Mouse (Mus musculus) embryonic stem cell, embryonic (primary cell): ENCODE measurements at regions not wholly inside any gene's neighbourhood (a gene's known extent, or its start where the extent isn't known, plus 50 kb on each side); places are given as distances from the start of the nearest gene placed in this dataset.

Source experiments
- CTCF ChIA-PET, 4 experiments: fragments of 300-600 bp in 2 of 4; fragments of 350-600 bp in 2 of 4; sonication (Branson Sonifier 250); formaldehyde crosslinking; loops; one replicate each; lab custom pipeline; 2022; ENCODE audit warnings: inconsistent platforms in 2 of 4; lab: Charles Lee
- POLR2A ChIA-PET, 4 experiments: fragments of 300-600 bp in 2 of 4; fragments of 350-600 bp in 2 of 4; sonication (Branson Sonifier 250); formaldehyde crosslinking; loops; one replicate each; lab custom pipeline; 2022; ENCODE audit warnings: antibody characterized with exemption in 4 of 4, inconsistent platforms in 1 of 4; lab: Charles Lee

- ChIA-PET POLR2A (no interaction called here), CTCF (no interaction called here)
Measured at GRCm38 (mm10) chr14:39869218-39869617, 396.3 kb upstream of the Nrg3 start.

DNA sequence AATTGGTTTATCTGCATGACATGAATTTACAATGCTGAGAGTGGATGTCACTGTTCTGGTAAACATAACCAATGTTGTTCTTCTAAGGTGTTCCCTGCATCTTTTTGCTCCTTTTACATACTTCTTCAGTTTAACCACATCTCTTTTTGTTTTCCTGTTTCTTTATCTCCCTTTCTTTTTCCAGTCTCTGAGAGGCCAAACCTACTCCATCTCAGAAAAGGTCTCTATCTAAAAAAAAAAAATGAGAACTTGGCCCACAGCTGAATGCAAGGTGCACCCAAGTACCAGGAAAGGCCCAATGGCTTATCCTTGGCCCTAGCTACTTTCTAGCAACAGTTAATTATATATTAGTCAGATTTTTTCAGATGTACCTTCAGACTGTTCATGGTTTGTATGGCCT is 394.3 kb upstream of the Nrg3 start:
- ChIA-PET CTCF (no interaction called here), POLR2A (no interaction called here)

- CTCF ChIA-PET, result no interaction called here
- POLR2A ChIA-PET, result no interaction called here
Measured at GRCm38 (mm10) chr14:39860141-39860540, 387.3 kb upstream of the Nrg3 start.

DNA sequence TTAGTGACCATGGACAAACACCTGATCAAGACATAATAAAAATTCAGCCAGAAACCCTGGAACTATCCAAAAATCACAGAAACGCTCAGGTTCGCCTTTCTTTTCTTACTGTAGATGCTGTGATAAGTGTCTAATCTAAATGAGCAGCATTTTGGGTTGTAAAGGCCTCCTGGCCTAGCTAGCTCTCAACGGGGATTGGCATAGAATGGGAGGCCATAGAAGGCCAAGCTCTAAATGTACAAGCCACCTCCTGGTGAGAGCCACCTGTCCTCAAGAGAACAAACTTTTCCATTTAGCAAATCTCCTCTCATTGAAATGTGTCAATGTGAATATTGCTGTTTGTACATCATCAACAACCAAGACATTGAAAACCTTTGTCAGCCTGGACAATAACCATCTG is 386.4 kb upstream of the Nrg3 start:
- ChIA-PET CTCF (no interaction called here), POLR2A (no interaction called here)

- ChIA-PET POLR2A (no interaction called here), CTCF (no interaction called here)
Measured at GRCm38 (mm10) chr14:39853001-39853400, 380.1 kb upstream of the Nrg3 start.

DNA sequence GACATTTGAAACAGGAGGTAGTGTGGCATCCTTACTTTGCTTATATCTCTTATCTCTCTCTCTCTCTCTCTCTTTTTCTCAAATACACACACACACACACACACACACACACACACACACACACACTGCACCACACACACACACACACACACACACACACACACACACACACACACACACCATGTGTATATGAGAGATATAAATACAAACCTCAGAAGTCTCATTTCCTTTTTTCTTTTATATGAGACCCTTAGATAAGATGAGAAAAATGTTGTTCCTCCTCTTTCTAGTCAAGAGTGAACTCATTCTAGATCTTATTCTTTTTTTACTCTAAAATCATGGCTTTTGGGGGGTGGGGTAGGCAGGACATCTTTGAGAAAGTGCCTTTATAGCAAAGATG is 379.6 kb upstream of the Nrg3 start:
- ChIA-PET CTCF (interaction anchor here in 2 of 4 experiments (0.6 kb wide), 2 partner anchors 380 to 1200 kb away, joined by 3 to 4 read pairs; no protein-coding TSS in a partner anchor), POLR2A (no interaction called here)
